Mouse (Mus musculus): Measurements from ENCODE around the gene Rufy4. TPM values are rescaled to one million over a fixed set of nuclear protein-coding genes. Genes with fewer than 3 reads are reported as not detected.

Gene Rufy4
- polyA plus RNA-seq, 1 experiment from 2014 or later = 0.26 TPM

- H3K4me3 ChIP-seq = no peak overlapping the region
- ATAC-seq (ENCODE audit: insufficient number of reproducible peaks, insufficient read depth, low FRiP score, low TSS enrichment) = no peak
Observed at GRCm38 (mm10) chr1:74106214-74106613, 19.1 kb upstream of the Rufy4 start.

GRCm38 (mm10) chr1:74107931-74108618, 17.3 kb upstream of the Rufy4 start:
- H3K4me1 ChIP-seq = peaks cover 37% of the 10 kb centered on the region
- no peak for ATAC-seq (ENCODE audit: insufficient number of reproducible peaks, insufficient read depth, low FRiP score, low TSS enrichment)
- no peak overlapping the region for H3K27ac ChIP-seq
- H3K9ac ChIP-seq = no peak overlapping the region
- 71% methylated on average over 4 of the region's 5 CpGs for WGBS
- no peaks in the 10 kb centered on the region for H3K9me3 ChIP-seq
- 0 out of 2 replicates have a peak, but pooled peaks cover 1% of the 10 kb centered on the region for H3K27me3 ChIP-seq
- no peak overlapping the region for H3K4me2 ChIP-seq (replicated peaks)
- no peaks in the 10 kb centered on the region for H3K36me3 ChIP-seq
- H3K4me3 ChIP-seq = no peak overlapping the region

More at GRCm38 (mm10) chr1:74106214-74106613, 19.1 kb upstream of the Rufy4 start:
- no peak overlapping the region for H3K9ac ChIP-seq
- WGBS = 63% methylated on average over 6 of the region's 6 CpGs
- no peak overlapping the region for H3K4me2 ChIP-seq (replicated peaks)
- H3K27ac ChIP-seq = no peak overlapping the region
- H3K27me3 ChIP-seq = no peaks in the 10 kb centered on the region
- H3K9me3 ChIP-seq = no peaks in the 10 kb centered on the region
- H3K4me1 ChIP-seq = peaks cover 31% of the 10 kb centered on the region
- H3K36me3 ChIP-seq = no peaks in the 10 kb centered on the region

GRCm38 (mm10) chr1:74109670-74110069, 15.7 kb upstream of the Rufy4 start:
- Histone ChIP-seq H3K4me3 (no peak overlapping the region), H3K36me3 (no peaks in the 10 kb centered on the region), H3K4me1 (peaks cover 23% of the 10 kb centered on the region), H3K27ac (no peak overlapping the region), H3K27me3 (0 out of 2 replicates have a peak, but pooled peaks cover 2% of the 10 kb centered on the region), H3K9me3 (no peaks in the 10 kb centered on the region), H3K9ac (no peak overlapping the region), H3K4me2 (replicated peaks) (no peak overlapping the region)
- 57% methylated on average over 2 of the region's 2 CpGs for WGBS
- peak; percentile 5; the same call in 1 of the 2 replicates for ATAC-seq (ENCODE audit: insufficient number of reproducible peaks, insufficient read depth, low FRiP score, low TSS enrichment)

- ATAC-seq (ENCODE audit: insufficient number of reproducible peaks, insufficient read depth, low FRiP score, low TSS enrichment) = peak; percentile 53; the same call in 1 of the 2 replicates
- H3K4me1 ChIP-seq = peaks cover 22% of the 10 kb centered on the region
- H3K27me3 ChIP-seq = 0 out of 2 replicates have a peak, but pooled peaks cover 2% of the 10 kb centered on the region
- no peak overlapping the region for H3K4me3 ChIP-seq
- H3K4me2 ChIP-seq (replicated peaks) = peak overlapping the region; percentile 17
- H3K27ac ChIP-seq = peak overlapping the region; percentile 66
- H3K9me3 ChIP-seq = no peaks in the 10 kb centered on the region
- 6% methylated on average over 8 of the region's 8 CpGs for WGBS
- no peaks in the 10 kb centered on the region for H3K36me3 ChIP-seq
- H3K9ac ChIP-seq = no peak overlapping the region
Observed at GRCm38 (mm10) chr1:74110932-74111695, 14.2 kb upstream of the Rufy4 start.

GRCm38 (mm10) chr1:74111696-74112030, 13.7 kb upstream of the Rufy4 start:
- no peak for ATAC-seq (ENCODE audit: insufficient number of reproducible peaks, insufficient read depth, low FRiP score, low TSS enrichment)
- peak overlapping the region; percentile 66 for H3K27ac ChIP-seq
- WGBS = 16% methylated on average over 6 of the region's 6 CpGs

GRCm38 (mm10) chr1:74113071-74113470, 12.3 kb upstream of the Rufy4 start:
- 46% methylated on average over 3 of the region's 3 CpGs for WGBS
- no peak for ATAC-seq (ENCODE audit: insufficient number of reproducible peaks, insufficient read depth, low FRiP score, low TSS enrichment)
- H3K4me2 ChIP-seq (replicated peaks) = no peak overlapping the region
- no peak overlapping the region for H3K9ac ChIP-seq
- H3K27me3 ChIP-seq = 0 out of 2 replicates have a peak, but pooled peaks cover 2% of the 10 kb centered on the region
- H3K9me3 ChIP-seq = no peaks in the 10 kb centered on the region
- no peak overlapping the region for H3K4me3 ChIP-seq
- peak overlapping the region; percentile 30; the same call in 1 of the 2 replicates for H3K27ac ChIP-seq
- peaks cover 22% of the 10 kb centered on the region for H3K4me1 ChIP-seq
- no peaks in the 10 kb centered on the region for H3K36me3 ChIP-seq

More at GRCm38 (mm10) chr1:74111696-74112030, 13.7 kb upstream of the Rufy4 start:
- H3K4me2 ChIP-seq (replicated peaks) = peak overlapping the region; percentile 17
- no peaks in the 10 kb centered on the region for H3K36me3 ChIP-seq
- H3K4me3 ChIP-seq = no peak overlapping the region
- H3K4me1 ChIP-seq = peaks cover 22% of the 10 kb centered on the region
- H3K9ac ChIP-seq = no peak overlapping the region
- no peaks in the 10 kb centered on the region for H3K9me3 ChIP-seq
- H3K27me3 ChIP-seq = 0 out of 2 replicates have a peak, but pooled peaks cover 2% of the 10 kb centered on the region

GRCm38 (mm10) chr1:74117876-74118275, 7.5 kb upstream of the Rufy4 start:
- Histone ChIP-seq H3K4me2 (replicated peaks) (no peak overlapping the region), H3K27ac (no peak overlapping the region), H3K9ac (no peak overlapping the region), H3K9me3 (no peaks in the 10 kb centered on the region), H3K4me3 (no peak overlapping the region), H3K27me3 (peaks cover 19% of the 10 kb centered on the region), H3K4me1 (peaks cover 10% of the 10 kb centered on the region; the same call in 1 of the 2 replicates), H3K36me3 (no peaks in the 10 kb centered on the region)
- ATAC-seq (ENCODE audit: insufficient number of reproducible peaks, insufficient read depth, low FRiP score, low TSS enrichment) = no peak
- 90% methylated on average over 6 of the region's 6 CpGs for WGBS

- no peak for ATAC-seq (ENCODE audit: insufficient number of reproducible peaks, insufficient read depth, low FRiP score, low TSS enrichment)
- H3K27ac ChIP-seq = no peak overlapping the region
- no peak overlapping the region for H3K4me3 ChIP-seq
- 80% methylated on average over 1 of the region's 1 CpGs for WGBS
- H3K4me2 ChIP-seq (replicated peaks) = no peak overlapping the region
- no peaks in the 10 kb centered on the region for H3K9me3 ChIP-seq
- peaks cover 6% of the 10 kb centered on the region; the same call in 1 of the 2 replicates for H3K4me1 ChIP-seq
- H3K27me3 ChIP-seq = peaks cover 28% of the 10 kb centered on the region
- H3K9ac ChIP-seq = no peak overlapping the region
- H3K36me3 ChIP-seq = no peaks in the 10 kb centered on the region
Observed at GRCm38 (mm10) chr1:74119115-74119514, 6.2 kb upstream of the Rufy4 start.

GRCm38 (mm10) chr1:74121138-74121537, 4.2 kb upstream of the Rufy4 start:
- Histone ChIP-seq H3K4me2 (replicated peaks) (no peak overlapping the region), H3K9ac (no peak overlapping the region), H3K4me3 (no peak overlapping the region), H3K27me3 (peaks cover 33% of the 10 kb centered on the region), H3K4me1 (peaks cover 12% of the 10 kb centered on the region; the same call in 1 of the 2 replicates), H3K36me3 (no peaks in the 10 kb centered on the region), H3K9me3 (no peaks in the 10 kb centered on the region), H3K27ac (no peak overlapping the region)
- no peak for ATAC-seq (ENCODE audit: insufficient number of reproducible peaks, insufficient read depth, low FRiP score, low TSS enrichment)
- 90% methylated on average over 7 of the region's 7 CpGs for whole genome bisulfite sequencing

- Histone ChIP-seq H3K9ac (no peak overlapping the region), H3K9me3 (no peaks in the 10 kb centered on the region), H3K4me2 (replicated peaks) (no peak overlapping the region), H3K27ac (no peak overlapping the region), H3K4me1 (peaks cover 12% of the 10 kb centered on the region; the same call in 1 of the 2 replicates), H3K4me3 (no peak overlapping the region), H3K36me3 (no peaks in the 10 kb centered on the region), H3K27me3 (peaks cover 33% of the 10 kb centered on the region)
- WGBS = 49% methylated on average over 9 of the region's 9 CpGs
- ATAC-seq (ENCODE audit: insufficient number of reproducible peaks, insufficient read depth, low FRiP score, low TSS enrichment) = no peak
Observed at GRCm38 (mm10) chr1:74121821-74122576, 3.3 kb upstream of the Rufy4 start.

GRCm38 (mm10) chr1:74123215-74123614, 2.1 kb upstream of the Rufy4 start:
- H3K27me3 ChIP-seq = peaks cover 33% of the 10 kb centered on the region
- H3K9ac ChIP-seq = no peak overlapping the region
- peak overlapping the region; percentile 97 for H3K4me2 ChIP-seq (replicated peaks)
- H3K9me3 ChIP-seq = no peaks in the 10 kb centered on the region
- H3K4me1 ChIP-seq = peaks cover 12% of the 10 kb centered on the region; the same call in 1 of the 2 replicates
- no peak overlapping the region for H3K27ac ChIP-seq
- no peaks in the 10 kb centered on the region for H3K36me3 ChIP-seq
- WGBS = 53% methylated on average over 8 of the region's 8 CpGs
- no peak overlapping the region for H3K4me3 ChIP-seq
- no peak for ATAC-seq (ENCODE audit: insufficient number of reproducible peaks, insufficient read depth, low FRiP score, low TSS enrichment)
